Mouse (Mus musculus) bone marrow, adult 2 months (tissue): Measurements from ENCODE around the gene Fam20c.

ENCODE experiments used
- CTCF ChIP-seq: fragments of 200-500 bp; IDR thresholded peaks from 2 replicates; pipeline ENCODE4 v1.5.1; 2011; ENCODE audit warnings: low read length, control low read depth; ENCODE audit not compliant: control insufficient read depth, insufficient read depth
- POLR2A ChIP-seq: fragments of 200-500 bp; IDR thresholded peaks from 2 replicates; pipeline ENCODE4 v1.6.1; 2011; ENCODE audit warnings: low read depth, mild to moderate bottlenecking, control low read depth, low read length, borderline replicate concordance; ENCODE audit not compliant: control insufficient read depth

DNA sequence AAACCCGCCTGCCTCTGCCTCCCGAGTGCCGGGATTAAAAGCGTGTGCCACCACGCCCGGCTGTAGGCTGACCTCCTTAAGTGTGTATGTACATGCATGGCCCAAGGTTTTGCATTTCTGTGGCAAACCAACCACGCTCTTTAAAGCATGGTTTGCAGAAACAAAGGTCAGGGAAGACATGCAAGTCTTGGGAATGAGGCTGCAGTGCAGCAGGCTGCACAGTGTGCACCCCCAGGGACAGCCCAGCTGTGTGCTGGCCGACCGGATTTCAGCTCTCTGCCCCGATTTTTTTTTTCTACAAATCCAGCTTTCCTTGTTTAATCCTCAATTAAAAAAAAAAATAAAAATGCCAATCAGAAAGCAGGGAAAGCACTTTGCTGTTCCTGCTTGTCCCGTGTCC is 13.3 kb downstream of the Fam20c start:
- TF ChIP-seq POLR2A (no peak), CTCF (no peak)
